Mouse (Mus musculus) megakaryocyte, embryonic 14.5 days (primary cell): ENCODE data around the gene E2f2. TPM values are rescaled to one million over a fixed set of nuclear protein-coding genes. Genes with fewer than 3 reads are reported as not detected.
A peak's percentile ranks its signal among the peaks of the same experiment; 100 is the strongest.

Source experiments
- H3K27me3 ChIP-seq: replicated peaks from 2 replicates; pipeline ENCODE3; 2012; ENCODE audit warnings: inconsistent platforms
- H3K36me3 ChIP-seq: replicated peaks from 2 replicates; pipeline ENCODE3; 2012; ENCODE audit warnings: low read length, inconsistent platforms, mixed read lengths
- H3K4me1 ChIP-seq: 2 replicates; pipeline ENCODE4 v1.6.1; 2012; ENCODE audit warnings: inconsistent platforms
- H3K4me3 ChIP-seq: replicated peaks from 2 replicates; pipeline ENCODE3; 2012; ENCODE audit warnings: moderate library complexity, mild to moderate bottlenecking, inconsistent platforms
- H3K9me3 ChIP-seq: 2 replicates; pipeline ENCODE4 v1.6.1; 2012; ENCODE audit warnings: inconsistent platforms
- FLI1 ChIP-seq: IDR thresholded peaks from 2 replicates; pipeline ENCODE4 v1.6.1; 2012; ENCODE audit warnings: low read length, inconsistent platforms, mixed read lengths
- GATA1 ChIP-seq: IDR thresholded peaks from 3 replicates; pipeline ENCODE4 v1.6.1; 2012; ENCODE audit warnings: mixed read lengths, low read length, inconsistent platforms, borderline replicate concordance
- polyA plus RNA-seq: library from polyadenylated mRNA; stranded (reverse); fragments of >175 nt; gene quantifications from 2 replicates; pipeline ENCODE4 v1.2.3, GENCODE M21; 2012; ENCODE audit warnings: low replicate concordance; ENCODE audit not compliant: insufficient read depth

The E2f2 gene
- polyA plus RNA-seq, 1 experiment: 10.5 TPM

GRCm38 (mm10) chr4:136238669-136239068 is 66.5 kb downstream of the E2f2 start:
- peaks cover 90% of the 10 kb centered on the region for H3K27me3 ChIP-seq
- TF ChIP-seq FLI1: no peak
- TF ChIP-seq GATA1: no peak
- peaks cover 25% of the 10 kb centered on the region for H3K4me1 ChIP-seq
- H3K36me3 ChIP-seq: no peaks in the 10 kb centered on the region
- H3K4me3 ChIP-seq: no peak overlapping the region
- H3K9me3 ChIP-seq: peaks cover 10% of the 10 kb centered on the region

- Histone ChIP-seq H3K27me3 (peaks cover 90% of the 10 kb centered on the region), H3K9me3 (peaks cover 10% of the 10 kb centered on the region), H3K36me3 (no peaks in the 10 kb centered on the region), H3K4me1 (peaks cover 25% of the 10 kb centered on the region), H3K4me3 (no peak overlapping the region)
- no peak for TF ChIP-seq FLI1
- no peak for TF ChIP-seq GATA1
Measured at GRCm38 (mm10) chr4:136239111-136239510, 66.9 kb downstream of the E2f2 start.

GRCm38 (mm10) chr4:136239622-136240021 is 67.4 kb downstream of the E2f2 start:
- Histone ChIP-seq H3K9me3 (peaks cover 10% of the 10 kb centered on the region), H3K36me3 (no peaks in the 10 kb centered on the region), H3K4me3 (peak overlapping the region; percentile 14), H3K4me1 (peaks cover 25% of the 10 kb centered on the region), H3K27me3 (peaks cover 90% of the 10 kb centered on the region)
- no peak for TF ChIP-seq FLI1
- TF ChIP-seq GATA1: no peak

GRCm38 (mm10) chr4:136240123-136240522 is 67.9 kb downstream of the E2f2 start:
- H3K27me3 ChIP-seq: peaks cover 92% of the 10 kb centered on the region
- H3K4me3 ChIP-seq: peak overlapping the region; percentile 14
- H3K9me3 ChIP-seq: peaks cover 10% of the 10 kb centered on the region
- no peak for TF ChIP-seq FLI1
- TF ChIP-seq GATA1: no peak
- peaks cover 25% of the 10 kb centered on the region for H3K4me1 ChIP-seq
- H3K36me3 ChIP-seq: no peaks in the 10 kb centered on the region

- Histone ChIP-seq H3K9me3 (peaks cover 8% of the 10 kb centered on the region), H3K4me1 (peaks cover 25% of the 10 kb centered on the region), H3K27me3 (peaks cover 97% of the 10 kb centered on the region), H3K36me3 (no peaks in the 10 kb centered on the region), H3K4me3 (no peak overlapping the region)
- TF ChIP-seq FLI1 (no peak), GATA1 (no peak)
Measured at GRCm38 (mm10) chr4:136240955-136241354, 68.8 kb downstream of the E2f2 start.

GRCm38 (mm10) chr4:136242065-136242703 is 70.0 kb downstream of the E2f2 start:
- no peaks in the 10 kb centered on the region for H3K9me3 ChIP-seq
- H3K4me3 ChIP-seq: no peak overlapping the region
- H3K36me3 ChIP-seq: no peaks in the 10 kb centered on the region
- peaks cover 98% of the 10 kb centered on the region for H3K27me3 ChIP-seq
- H3K4me1 ChIP-seq: peaks cover 32% of the 10 kb centered on the region
- no peak for TF ChIP-seq FLI1
- TF ChIP-seq GATA1: no peak

GRCm38 (mm10) chr4:136242728-136243127 is 70.5 kb downstream of the E2f2 start:
- H3K9me3 ChIP-seq: no peaks in the 10 kb centered on the region
- H3K27me3 ChIP-seq: peaks cover 98% of the 10 kb centered on the region
- H3K4me3 ChIP-seq: no peak overlapping the region
- H3K36me3 ChIP-seq: no peaks in the 10 kb centered on the region
- TF ChIP-seq GATA1 (no peak), FLI1 (no peak)
- peaks cover 38% of the 10 kb centered on the region for H3K4me1 ChIP-seq

- Histone ChIP-seq H3K9me3 (no peaks in the 10 kb centered on the region), H3K36me3 (no peaks in the 10 kb centered on the region), H3K4me3 (no peak overlapping the region), H3K4me1 (peaks cover 38% of the 10 kb centered on the region), H3K27me3 (peaks cover 98% of the 10 kb centered on the region)
- TF ChIP-seq GATA1 (no peak), FLI1 (no peak)
Measured at GRCm38 (mm10) chr4:136244208-136244607, 72.0 kb downstream of the E2f2 start.

Other genes with a start within 250 kb of the E2f2 start
- 27.0 and 31.8 TPM in 2 replicates for gene Hmgcl, start 225.9 kb upstream of the E2f2 start, polyA plus RNA-seq
- gene Gale, start 208.7 kb upstream of the E2f2 start, polyA plus RNA-seq: 71.2 and 91.8 TPM in 2 replicates
- 295 and 453 TPM in 2 replicates for gene Lypla2, start 199.8 kb upstream of the E2f2 start, polyA plus RNA-seq
- gene Pithd1, start 185.1 kb upstream of the E2f2 start, polyA plus RNA-seq: 41.3 and 62.6 TPM in 2 replicates
- 3.7 and 4.5 TPM in 2 replicates for gene Eloa, start 150.6 kb upstream of the E2f2 start, polyA plus RNA-seq
- 414 and 1,524 TPM in 2 replicates for gene Rpl11, start 119.0 kb upstream of the E2f2 start, polyA plus RNA-seq
- gene Id3, start 28.9 kb upstream of the E2f2 start, polyA plus RNA-seq: 13.8 TPM in 1 of 2 replicates, not detected in the other
- not detected in 2 replicates for gene Asap3, start 34.0 kb downstream of the E2f2 start, polyA plus RNA-seq
- not detected in 2 replicates for gene Tcea3, start 75.3 kb downstream of the E2f2 start, polyA plus RNA-seq
- 1.9 and 3.7 TPM in 2 replicates for gene Zfp46, start 112.3 kb downstream of the E2f2 start, polyA plus RNA-seq
- 3.7 and 29.8 TPM in 2 replicates for gene Hnrnpr, start 138.5 kb downstream of the E2f2 start, polyA plus RNA-seq